Mouse (Mus musculus) hindbrain, embryonic 16.5 days (tissue): ENCODE data around the gene Olfr70. TPM values are rescaled to one million over a fixed set of nuclear protein-coding genes. Genes with fewer than 3 reads are reported as not detected.

Experiments
- ATAC-seq: fragments of 200-750 bp; cut with Nextera tagmentation; 2 replicates; pipeline ENCODE4 v1.8.0; 2017; ENCODE audit warnings: moderate TSS enrichment, moderate library complexity
- H3K27ac ChIP-seq: fragments of 300-500 bp; sonication (generic); 2 replicates; pipeline ENCODE4 v1.5.1; 2014; ENCODE audit warnings: low read depth, mild to moderate bottlenecking, control low read depth, low read length, moderate library complexity
- H3K27me3 ChIP-seq: fragments of 300-500 bp; sonication (generic); replicated peaks from 2 replicates; pipeline ENCODE4 v1.6.1; 2014; ENCODE audit warnings: low read length; ENCODE audit not compliant: control insufficient read depth, insufficient read depth
- H3K36me3 ChIP-seq: fragments of 300-500 bp; sonication (generic); 2 replicates; pipeline ENCODE4 v1.6.1; 2014; ENCODE audit warnings: mild to moderate bottlenecking, low read length, moderate library complexity, mixed read lengths; ENCODE audit not compliant: control insufficient read depth, insufficient read depth
- H3K4me1 ChIP-seq: fragments of 300-500 bp; sonication (generic); 2 replicates; pipeline ENCODE4 v1.6.1; 2014; ENCODE audit warnings: low read depth, low read length; ENCODE audit not compliant: control insufficient read depth, insufficient read depth
- H3K4me2 ChIP-seq: fragments of 300-500 bp; sonication (generic); 2 replicates; pipeline ENCODE4 v1.6.1; 2014; ENCODE audit warnings: mild to moderate bottlenecking, low read length, control low read depth, moderate library complexity
- H3K4me3 ChIP-seq: fragments of 300-500 bp; sonication (generic); 2 replicates; pipeline ENCODE4 v1.5.1; 2014; ENCODE audit warnings: mild to moderate bottlenecking, low read length, control low read depth, moderate library complexity
- H3K9ac ChIP-seq: fragments of 300-500 bp; sonication (generic); 2 replicates; pipeline ENCODE4 v1.6.1; 2014; ENCODE audit warnings: low read depth, mild to moderate bottlenecking, control low read depth, low read length, moderate library complexity
- H3K9me3 ChIP-seq: fragments of 300-500 bp; sonication (generic); 2 replicates; pipeline ENCODE4 v1.6.1; 2014; ENCODE audit warnings: mild to moderate bottlenecking, low read length, moderate library complexity; ENCODE audit not compliant: control insufficient read depth
- WGBS: fragments of 180-500 bp; shearing (Covaris S2); extraction: QIAGEN DNeasy Blood & Tissue Kit; methylation state at CpG from one replicate; pipeline ENCODE4 v1.1.7; 2014; 5-methylcytosine and 5-hydroxymethylcytosine counted together
- polyA plus RNA-seq: library from polyadenylated mRNA; unstranded; fragments of >200 nt; fragmentation: Nextera tagmentation; extraction: Ambion mirVana; gene quantifications from 2 replicates; pipeline ENCODE4 v1.2.1, GENCODE M21; 2015

Olfr70 gene
- polyA plus RNA-seq, 1 experiment from 2014 or later: 0.06 TPM

DNA sequence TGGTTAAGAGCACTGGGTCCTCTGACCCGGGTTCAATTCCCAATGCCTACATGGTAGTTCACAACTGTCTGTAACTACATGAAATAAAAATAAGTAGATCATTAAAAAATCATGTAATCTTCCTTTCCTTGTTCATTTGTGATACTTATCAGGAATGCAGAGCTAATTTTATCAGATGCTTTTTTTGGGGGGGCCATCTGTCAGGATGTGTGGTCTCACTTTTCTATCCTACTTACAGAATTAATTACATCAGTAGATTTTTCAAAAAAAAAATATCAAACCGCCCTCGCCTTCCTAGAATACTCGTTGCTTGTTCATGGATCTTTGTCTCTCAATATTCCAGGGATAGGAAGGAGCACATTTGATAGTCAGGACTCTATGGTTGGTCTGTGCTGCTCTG is 21.6 kb upstream of the Olfr70 start:
- Histone ChIP-seq H3K4me2 (no peak overlapping the region), H3K4me1 (no peaks in the 10 kb centered on the region), H3K4me3 (no peak overlapping the region), H3K27me3 (no peaks in the 10 kb centered on the region), H3K36me3 (no peaks in the 10 kb centered on the region), H3K27ac (no peak overlapping the region), H3K9ac (no peak overlapping the region), H3K9me3 (no peaks in the 10 kb centered on the region)
- WGBS: 84% methylated on average over 4 of the region's 4 CpGs
- no peak for ATAC-seq

- no peak overlapping the region for H3K4me2 ChIP-seq
- H3K9me3 ChIP-seq: no peaks in the 10 kb centered on the region
- no peak overlapping the region for H3K4me3 ChIP-seq
- no peak overlapping the region for H3K9ac ChIP-seq
- H3K36me3 ChIP-seq: no peaks in the 10 kb centered on the region
- no peak for ATAC-seq
- H3K27ac ChIP-seq: no peak overlapping the region
- no peaks in the 10 kb centered on the region for H3K27me3 ChIP-seq
- 57% methylated on average over 12 of the region's 16 CpGs for WGBS
- H3K4me1 ChIP-seq: no peaks in the 10 kb centered on the region
These were observed 20.1 kb upstream of the Olfr70 start for GRCm38 (mm10) chr4:43720491-43721228.

DNA sequence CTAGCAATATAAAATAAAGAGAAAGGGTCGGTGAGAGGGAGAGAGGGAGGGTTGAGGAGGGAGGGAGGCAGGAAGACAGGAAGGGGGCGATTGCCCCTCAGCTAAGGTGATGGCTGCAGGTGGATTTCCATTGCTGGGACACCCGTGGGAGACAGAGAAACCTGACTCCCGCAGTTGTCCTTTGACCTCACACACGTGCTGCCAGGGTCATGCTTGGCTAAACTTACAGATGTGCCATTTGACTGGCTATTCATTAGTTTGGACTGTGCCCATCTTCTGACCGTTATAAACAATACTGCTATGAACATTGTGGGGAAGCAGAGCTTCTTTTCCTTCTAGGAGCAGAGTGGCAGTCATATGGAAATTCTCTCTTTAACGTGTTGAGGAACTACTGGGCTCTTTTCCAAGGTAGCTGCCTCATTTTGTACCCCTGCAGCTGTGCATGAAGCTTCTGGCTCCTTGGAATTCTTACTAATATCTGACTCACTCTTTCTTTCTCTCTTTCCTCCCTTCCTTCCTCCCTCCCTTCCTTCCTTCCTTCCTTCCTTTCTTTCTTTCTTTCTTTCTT is 13.1 kb upstream of the Olfr70 start:
- Histone ChIP-seq H3K4me2 (no peak overlapping the region), H3K9me3 (no peaks in the 10 kb centered on the region), H3K27ac (no peak overlapping the region), H3K4me3 (no peak overlapping the region), H3K4me1 (peaks cover 3% of the 10 kb centered on the region; the same call in 1 of the 2 replicates), H3K27me3 (no peaks in the 10 kb centered on the region), H3K36me3 (no peaks in the 10 kb centered on the region), H3K9ac (no peak overlapping the region; the same call in 1 of the 2 replicates)
- no peak for ATAC-seq
- 33% methylated on average over 7 of the region's 7 CpGs for WGBS

DNA sequence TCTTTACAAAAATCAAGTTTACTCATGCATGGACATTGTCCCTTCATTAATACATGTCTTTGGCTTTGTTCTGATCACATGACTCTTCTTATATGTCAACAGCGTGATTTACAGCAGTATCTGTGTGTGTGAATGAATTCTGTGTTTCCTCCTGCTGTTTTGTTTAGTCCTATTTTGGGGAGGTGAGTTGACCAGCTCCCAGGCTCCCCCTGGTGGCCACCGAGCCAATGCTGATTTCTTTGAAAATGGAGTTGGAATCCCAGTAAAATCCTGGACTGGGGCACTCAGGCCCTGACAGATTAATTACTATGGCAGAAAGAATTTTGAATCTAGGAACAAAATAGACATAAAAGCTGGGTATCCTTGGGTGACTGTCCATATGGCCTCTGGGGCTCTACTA is 11.2 kb upstream of the Olfr70 start:
- no peak for ATAC-seq
- no peaks in the 10 kb centered on the region for H3K36me3 ChIP-seq
- WGBS: 4% methylated on average over 2 of the region's 2 CpGs

GRCm38 (mm10) chr4:43709869-43710268 is 9.3 kb upstream of the Olfr70 start, which contains the start of gene Olfr71:
Gene Olfr71, minus strand, starts transcription at chr4:43710255.
- peaks cover 3% of the 10 kb centered on the region; the same call in 1 of the 2 replicates for H3K4me1 ChIP-seq
- H3K27ac ChIP-seq: no peak within 1 kb of the TSS
- no peaks in the 10 kb centered on the region for H3K36me3 ChIP-seq
- H3K4me3 ChIP-seq: no peak within 1 kb of the TSS
- no peak for ATAC-seq
- no peak within 1 kb of the TSS for H3K9ac ChIP-seq
- no peaks in the 10 kb centered on the region; the same call in 1 of the 2 replicates for H3K27me3 ChIP-seq
- 82% methylated on average over 6 of the region's 6 CpGs for WGBS
- no peak within 1 kb of the TSS for H3K4me2 ChIP-seq
- H3K9me3 ChIP-seq: no peaks in the 10 kb centered on the region

More for the DNA sequence above, 11.2 kb upstream of the Olfr70 start:
- H3K4me1 ChIP-seq: peaks cover 3% of the 10 kb centered on the region; the same call in 1 of the 2 replicates
- H3K27ac ChIP-seq: no peak overlapping the region
- H3K4me2 ChIP-seq: no peak overlapping the region
- no peak overlapping the region for H3K4me3 ChIP-seq
- H3K9me3 ChIP-seq: no peaks in the 10 kb centered on the region
- no peak overlapping the region for H3K9ac ChIP-seq
- H3K27me3 ChIP-seq: no peaks in the 10 kb centered on the region

DNA sequence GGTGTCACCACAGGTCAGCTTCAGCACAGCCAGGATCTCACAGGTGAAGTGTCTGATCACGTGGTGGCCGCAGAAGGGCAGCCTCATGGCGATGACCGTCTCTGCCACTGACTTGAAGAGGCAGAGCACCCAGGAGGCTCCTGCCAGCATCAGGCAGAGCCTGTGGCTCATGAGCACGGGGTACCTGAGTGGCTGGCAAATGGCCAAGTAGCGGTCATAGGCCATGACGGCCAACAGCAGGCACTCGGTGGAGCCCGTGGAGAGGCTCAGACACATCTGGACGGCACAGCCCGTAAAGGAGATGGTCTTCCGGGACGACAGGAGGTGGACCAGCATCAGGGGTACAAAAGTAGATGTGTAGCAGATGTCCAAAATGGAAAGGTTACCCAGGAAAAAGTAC is 5.4 kb upstream of the Olfr70 start:
- H3K4me3 ChIP-seq: no peak overlapping the region
- no peak overlapping the region for H3K9ac ChIP-seq
- no peak overlapping the region for H3K27ac ChIP-seq
- no peak overlapping the region for H3K4me2 ChIP-seq
- no peaks in the 10 kb centered on the region for H3K9me3 ChIP-seq
- H3K4me1 ChIP-seq: no peaks in the 10 kb centered on the region
- H3K36me3 ChIP-seq: no peaks in the 10 kb centered on the region
- no peak for ATAC-seq
- WGBS: 81% methylated on average over 13 of the region's 13 CpGs
- no peaks in the 10 kb centered on the region; the same call in 1 of the 2 replicates for H3K27me3 ChIP-seq

- WGBS: 58% methylated on average over 8 of the region's 8 CpGs
- Histone ChIP-seq H3K9me3 (no peaks in the 10 kb centered on the region), H3K27ac (no peak overlapping the region), H3K36me3 (no peaks in the 10 kb centered on the region), H3K4me3 (no peak overlapping the region), H3K4me2 (no peak overlapping the region), H3K4me1 (no peaks in the 10 kb centered on the region), H3K27me3 (no peaks in the 10 kb centered on the region; the same call in 1 of the 2 replicates), H3K9ac (no peak overlapping the region)
- no peak for ATAC-seq
These were observed 3.2 kb upstream of the Olfr70 start for GRCm38 (mm10) chr4:43703851-43704250.

GRCm38 (mm10) chr4:43703439-43703838 is 2.8 kb upstream of the Olfr70 start:
- Histone ChIP-seq H3K9me3 (no peaks in the 10 kb centered on the region), H3K4me3 (no peak overlapping the region), H3K9ac (no peak overlapping the region), H3K4me2 (no peak overlapping the region), H3K27ac (no peak overlapping the region), H3K36me3 (no peaks in the 10 kb centered on the region), H3K27me3 (no peaks in the 10 kb centered on the region; the same call in 1 of the 2 replicates), H3K4me1 (no peaks in the 10 kb centered on the region)
- WGBS: 86% methylated on average over 6 of the region's 6 CpGs
- ATAC-seq: no peak

GRCm38 (mm10) chr4:43696561-43696960 is 4.0 kb downstream of the Olfr70 start:
- 0 out of 2 replicates have a peak, but pooled peaks have one; percentile 16 for ATAC-seq
- H3K36me3 ChIP-seq: no peaks in the 10 kb centered on the region
- H3K27me3 ChIP-seq: no peaks in the 10 kb centered on the region
- H3K9ac ChIP-seq: no peak overlapping the region
- no peaks in the 10 kb centered on the region for H3K4me1 ChIP-seq
- no peak overlapping the region for H3K4me2 ChIP-seq
- no peak overlapping the region for H3K4me3 ChIP-seq
- no peaks in the 10 kb centered on the region for H3K9me3 ChIP-seq
- 83% methylated on average over 13 of the region's 13 CpGs for WGBS
- H3K27ac ChIP-seq: no peak overlapping the region
